Mouse (Mus musculus): ENCODE measurements around the gene Olfr691. TPM values are rescaled to one million over a fixed set of nuclear protein-coding genes. Genes with fewer than 3 reads are reported as not detected.

The Olfr691 gene
- polyA plus RNA-seq, 1 experiment: 0.93 TPM

DNA sequence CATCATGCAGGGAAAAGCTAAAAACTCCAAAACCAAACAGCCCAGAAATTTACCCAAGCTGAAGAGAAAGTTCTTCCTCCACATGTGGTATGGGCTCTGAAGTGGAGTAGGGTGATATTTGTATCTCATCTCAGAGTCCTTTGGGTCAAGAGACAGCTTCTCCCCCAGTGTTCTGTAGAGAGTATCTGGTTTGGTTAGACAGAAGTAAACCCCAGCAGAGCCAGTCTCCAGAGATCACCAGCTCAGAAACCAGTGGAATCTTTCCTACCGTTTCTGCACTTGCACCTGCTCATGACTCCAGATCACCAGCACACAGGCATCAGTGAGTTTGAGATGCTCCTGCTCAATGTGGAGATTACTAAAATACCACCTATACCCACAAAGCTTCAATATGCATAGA, 8.1 kb downstream of the Olfr691 start, which contains the start of gene Olfr690:
TSS of gene Olfr690 (minus strand) at position 101 of the 400 bp plus-strand sequence.
- Histone ChIP-seq H3K4me3 (ENCODE audit: control insufficient read depth, low read depth, low read length) (no peak within 1 kb of the TSS), H3K27me3 (ENCODE audit: control insufficient read depth, insufficient read depth, low read length) (no peaks in the 10 kb centered on the region), H3K36me3 (ENCODE audit: control insufficient read depth, insufficient read depth, low read length) (no peaks in the 10 kb centered on the region), H3K4me1 (ENCODE audit: control insufficient read depth, insufficient read depth, low read length) (no peaks in the 10 kb centered on the region), H3K27ac (ENCODE audit: control insufficient read depth, insufficient read depth, low read depth, low read length) (no peak within 1 kb of the TSS)
- TF ChIP-seq POLR2A (IDR thresholded peaks at IDR 0.05; ENCODE audit: control insufficient read depth, low read depth, low read length) (no peak), CTCF (IDR thresholded peaks at IDR 0.05; ENCODE audit: control insufficient read depth, insufficient read depth, insufficient replicate concordance, low read depth, low read length) (no peak)

DNA sequence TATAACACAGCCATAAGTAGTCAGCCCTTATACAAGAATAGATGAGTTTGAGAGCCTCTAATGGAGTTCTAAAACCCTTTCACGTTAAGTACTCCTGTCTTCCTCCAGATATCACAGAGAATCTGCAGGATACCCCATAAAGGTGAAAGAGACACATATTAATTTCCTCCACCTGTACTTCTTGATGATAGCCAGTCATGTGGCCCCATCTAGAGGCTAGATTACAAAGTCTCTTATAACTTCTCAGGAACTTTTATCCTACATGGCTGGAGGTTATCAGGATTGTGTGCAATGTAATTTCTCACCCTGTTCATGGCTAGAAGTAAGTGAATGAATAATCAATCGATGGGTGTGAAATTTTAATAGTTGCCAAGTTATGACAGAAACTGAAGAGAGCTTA, 16.8 kb downstream of the Olfr691 start:
- Histone ChIP-seq H3K4me1 (ENCODE audit: control insufficient read depth, insufficient read depth, low read length) (no peaks in the 10 kb centered on the region), H3K4me3 (ENCODE audit: control insufficient read depth, low read depth, low read length) (no peak overlapping the region), H3K27ac (ENCODE audit: control insufficient read depth, insufficient read depth, low read depth, low read length) (no peak overlapping the region), H3K27me3 (ENCODE audit: control insufficient read depth, insufficient read depth, low read length) (no peaks in the 10 kb centered on the region), H3K36me3 (ENCODE audit: control insufficient read depth, insufficient read depth, low read length) (no peaks in the 10 kb centered on the region)
- TF ChIP-seq CTCF (IDR thresholded peaks at IDR 0.05; ENCODE audit: control insufficient read depth, insufficient read depth, insufficient replicate concordance, low read depth, low read length) (no peak), POLR2A (IDR thresholded peaks at IDR 0.05; ENCODE audit: control insufficient read depth, low read depth, low read length) (no peak)

DNA sequence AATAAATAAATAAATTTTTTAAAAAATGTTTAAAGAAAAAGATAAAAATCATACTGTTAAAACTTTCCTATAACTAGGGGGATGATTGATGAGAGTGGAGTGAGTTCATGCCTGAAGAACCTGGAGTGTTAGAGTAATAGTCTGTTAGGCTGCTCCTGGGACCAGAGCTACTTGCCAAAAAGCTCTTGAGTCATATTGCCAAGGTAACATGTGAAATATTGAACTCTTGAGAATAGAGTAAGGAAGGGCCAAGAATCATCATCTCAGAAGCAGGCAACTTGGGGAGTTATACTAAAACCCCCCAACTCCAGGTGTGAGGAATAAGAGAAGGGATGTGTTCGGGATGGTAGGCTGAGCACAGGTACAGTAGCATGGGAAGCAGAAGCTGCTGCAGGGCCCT, 31.2 kb downstream of the Olfr691 start, which contains the start of gene Olfr689:
TSS of gene Olfr689 (plus strand) at position 301 of the 400 bp plus-strand sequence.
- H3K27me3 ChIP-seq (ENCODE audit: control insufficient read depth, insufficient read depth, low read length): no peaks in the 10 kb centered on the region
- H3K4me3 ChIP-seq (ENCODE audit: control insufficient read depth, low read depth, low read length): no peak within 1 kb of the TSS
- no peaks in the 10 kb centered on the region for H3K4me1 ChIP-seq (ENCODE audit: control insufficient read depth, insufficient read depth, low read length)
- H3K36me3 ChIP-seq (ENCODE audit: control insufficient read depth, insufficient read depth, low read length): no peaks in the 10 kb centered on the region
- TF ChIP-seq POLR2A (IDR thresholded peaks at IDR 0.05; ENCODE audit: control insufficient read depth, low read depth, low read length) (no peak), CTCF (IDR thresholded peaks at IDR 0.05; ENCODE audit: control insufficient read depth, insufficient read depth, insufficient replicate concordance, low read depth, low read length) (no peak)
- H3K27ac ChIP-seq (ENCODE audit: control insufficient read depth, insufficient read depth, low read depth, low read length): no peak within 1 kb of the TSS

DNA sequence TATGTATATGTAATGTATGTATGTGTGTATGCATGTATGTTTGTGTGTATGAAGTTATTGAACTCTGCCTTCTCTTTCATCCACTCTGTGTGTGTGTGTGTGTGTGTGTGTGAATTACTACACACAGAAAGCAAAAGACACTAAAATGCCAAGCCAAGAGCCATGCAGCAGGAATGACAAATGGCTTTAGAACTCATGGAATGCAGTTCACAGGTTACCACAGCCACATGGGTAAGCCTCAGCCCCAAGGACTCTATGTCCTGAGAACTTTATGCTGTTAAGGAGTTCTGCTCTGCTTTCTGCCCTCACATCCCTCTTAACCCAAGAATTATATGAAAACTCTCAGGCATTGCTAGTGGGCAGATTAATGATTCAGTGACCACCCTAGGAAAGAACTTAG, 52.0 kb downstream of the Olfr691 start:
- Histone ChIP-seq H3K4me3 (ENCODE audit: control insufficient read depth, low read depth, low read length) (no peak overlapping the region), H3K4me1 (ENCODE audit: control insufficient read depth, insufficient read depth, low read length) (no peaks in the 10 kb centered on the region), H3K27me3 (ENCODE audit: control insufficient read depth, insufficient read depth, low read length) (no peaks in the 10 kb centered on the region), H3K27ac (ENCODE audit: control insufficient read depth, insufficient read depth, low read depth, low read length) (no peak overlapping the region), H3K36me3 (ENCODE audit: control insufficient read depth, insufficient read depth, low read length) (no peaks in the 10 kb centered on the region)
- no peak for TF ChIP-seq CTCF (IDR thresholded peaks at IDR 0.05; ENCODE audit: control insufficient read depth, insufficient read depth, insufficient replicate concordance, low read depth, low read length)
- no peak for TF ChIP-seq POLR2A (IDR thresholded peaks at IDR 0.05; ENCODE audit: control insufficient read depth, low read depth, low read length)

DNA sequence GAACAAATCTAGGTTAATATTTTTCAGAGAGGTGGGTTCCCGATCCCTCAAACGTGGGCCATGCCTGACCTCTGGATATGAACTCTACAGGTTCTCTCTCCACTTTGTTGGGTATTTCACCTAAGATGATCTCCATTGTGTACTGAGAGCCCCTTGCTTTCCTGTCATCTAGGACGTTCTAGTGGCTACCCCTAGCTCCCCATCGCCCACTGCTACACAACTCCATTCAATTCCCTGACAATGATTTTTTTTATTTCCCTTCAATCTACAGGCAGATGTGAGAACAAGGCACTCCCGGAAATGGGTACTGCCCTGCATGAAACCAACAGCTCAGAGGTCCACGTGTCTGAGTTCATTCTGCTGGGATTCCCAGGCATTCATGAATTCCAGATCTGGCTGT, 54.3 kb downstream of the Olfr691 start, which contains the start of gene Olfr688:
TSS of gene Olfr688 (plus strand) at position 301 of the 400 bp plus-strand sequence.
- H3K27ac ChIP-seq (ENCODE audit: control insufficient read depth, insufficient read depth, low read depth, low read length): no peak within 1 kb of the TSS
- no peaks in the 10 kb centered on the region for H3K36me3 ChIP-seq (ENCODE audit: control insufficient read depth, insufficient read depth, low read length)
- no peak for TF ChIP-seq CTCF (IDR thresholded peaks at IDR 0.05; ENCODE audit: control insufficient read depth, insufficient read depth, insufficient replicate concordance, low read depth, low read length)
- TF ChIP-seq POLR2A (IDR thresholded peaks at IDR 0.05; ENCODE audit: control insufficient read depth, low read depth, low read length): no peak
- H3K4me3 ChIP-seq (ENCODE audit: control insufficient read depth, low read depth, low read length): no peak within 1 kb of the TSS
- no peaks in the 10 kb centered on the region for H3K27me3 ChIP-seq (ENCODE audit: control insufficient read depth, insufficient read depth, low read length)
- H3K4me1 ChIP-seq (ENCODE audit: control insufficient read depth, insufficient read depth, low read length): no peaks in the 10 kb centered on the region

Other genes with a start within 250 kb of the Olfr691 start
- not detected in 2 replicates for gene Olfr680-ps1, start 249.5 kb downstream of the Olfr691 start, polyA plus RNA-seq (2012; rRNA removed)
- not detected in 2 replicates for gene Olfr681, start 225.4 kb downstream of the Olfr691 start, polyA plus RNA-seq (2012; rRNA removed)
- gene Olfr683, start 195.3 kb downstream of the Olfr691 start, polyA plus RNA-seq (2012; rRNA removed): not detected in 2 replicates
- gene Olfr684, start 178.6 kb downstream of the Olfr691 start, polyA plus RNA-seq (2012; rRNA removed): not detected in 2 replicates
- not detected in 2 replicates for gene Olfr685, start 156.3 kb downstream of the Olfr691 start, polyA plus RNA-seq (2012; rRNA removed)
- gene Olfr686, start 134.8 kb downstream of the Olfr691 start, polyA plus RNA-seq (2012; rRNA removed): not detected in 2 replicates
- gene Olfr688, start 54.2 kb downstream of the Olfr691 start, polyA plus RNA-seq (2012; rRNA removed): not detected in 2 replicates
- not detected in 2 replicates for gene Olfr689, start 31.1 kb downstream of the Olfr691 start, polyA plus RNA-seq (2012; rRNA removed)
- 0.21 and 0.71 TPM in 2 replicates for gene Olfr690, start 8.2 kb downstream of the Olfr691 start, polyA plus RNA-seq (2012; rRNA removed)
- not detected in 2 replicates for gene Olfr692, start 26.0 kb upstream of the Olfr691 start, polyA plus RNA-seq (2012; rRNA removed)
- gene Gm5901, start 32.8 kb upstream of the Olfr691 start, polyA plus RNA-seq (2012; rRNA removed): 188 and 217 TPM in 2 replicates
- gene Fam160a2, start 57.8 kb upstream of the Olfr691 start, polyA plus RNA-seq (2012; rRNA removed): 73.7 and 76.9 TPM in 2 replicates
- 7.9 and 8.3 TPM in 2 replicates for gene Cnga4, start 62.3 kb upstream of the Olfr691 start, polyA plus RNA-seq (2012; rRNA removed)
- gene Cckbr, start 83.5 kb upstream of the Olfr691 start, polyA plus RNA-seq (2012; rRNA removed): 0.07 and 0.12 TPM in 2 replicates
- gene Cavin3, start 140.0 kb upstream of the Olfr691 start, polyA plus RNA-seq (2012; rRNA removed): 2.0 and 4.9 TPM in 2 replicates
- gene Smpd1, start 212.1 kb upstream of the Olfr691 start, polyA plus RNA-seq (2012; rRNA removed): 3.9 and 4.0 TPM in 2 replicates
- gene Apbb1, start 239.4 kb upstream of the Olfr691 start, polyA plus RNA-seq (2012; rRNA removed): 33.9 and 37.4 TPM in 2 replicates